Comparison of ENCODE assay signal across 17 mouse cellular contexts in genomic region chr2:128710609-128711008, GRCm38 (mm10). TPM values are rescaled to one million over a fixed set of nuclear protein-coding genes. Genes with fewer than 3 reads are reported as not detected.
DNase-seq lines count a peak whose midpoint lies in the region; ATAC-seq lines count a peak whose summit lies in the region.
"Had no signal": no experiment of that assay in that cellular context is flagged by ENCODE, and none has a peak within 500 bp of the region (broad histone marks: within the 10 kb centered on the region; RNA-seq: fewer than 3 reads in every experiment).

No protein-coding gene starts in this region.

- no peak for ATAC-seq in embryonic facial prominence, embryonic 13.5 days (ENCODE audit: insufficient number of reproducible peaks, insufficient read depth, low FRiP score, low TSS enrichment, low read depth)
- no peak for ATAC-seq in forebrain, embryonic 12.5 days (ENCODE audit: low FRiP score)

- H3K79me2 ChIP-seq in macrophage (ENCODE audit: inconsistent target): peaks cover 89% of the 10 kb centered on the region

- peak; percentile 53 for DNase-seq in kidney, adult 18-20 months
- peak; percentile 58 to 69 for DNase-seq in kidney, postnatal 36 days
- no peak for DNase-seq in thymus, postnatal 10 days (ENCODE audit: low spot score in 2 of 2)
- DNase-seq in MN1 (ENCODE audit: low spot score): no peak
- DNase-seq: adrenal gland, postnatal 10 days; gastrocnemius, postnatal 36 days; right cerebral cortex, adult 18-20 months; thymus, postnatal 14 days had no signal

- 66% methylated on average over 6 of the region's 6 CpGs for WGBS in embryonic facial prominence, embryonic 13.5 days
- WGBS in macrophage (ENCODE audit: missing documents): 72% methylated on average over 6 of the region's 6 CpGs
- 85% methylated on average over 6 of the region's 6 CpGs for WGBS in forebrain, embryonic 12.5 days

- no peaks in the 10 kb centered on the region for H3K27me3 ChIP-seq in embryonic facial prominence, embryonic 13.5 days
- no peaks in the 10 kb centered on the region for H3K27me3 ChIP-seq in forebrain, embryonic 12.5 days
- H3K27me3 ChIP-seq: CH12.LX; heart, embryonic 15.5 days; hindbrain, embryonic 12.5 days; neural tube, embryonic 15.5 days had no signal

- no peaks in the 10 kb centered on the region for H3K9me3 ChIP-seq in embryonic facial prominence, embryonic 13.5 days
- H3K9me3 ChIP-seq in forebrain, embryonic 12.5 days: no peaks in the 10 kb centered on the region
- H3K9me3 ChIP-seq: heart, embryonic 15.5 days; hindbrain, embryonic 12.5 days; neural tube, embryonic 15.5 days had no signal

- H3K4me1 ChIP-seq in embryonic facial prominence, embryonic 13.5 days: peaks cover 61% of the 10 kb centered on the region
- H3K4me1 ChIP-seq in forebrain, embryonic 12.5 days: peaks cover 20% of the 10 kb centered on the region

- 0 out of 2 replicates have a peak overlapping the region, but pooled peaks have one; percentile 55 for H3K27ac ChIP-seq in embryonic facial prominence, embryonic 13.5 days
- H3K27ac ChIP-seq in macrophage: peak overlapping the region; percentile 87
- H3K27ac ChIP-seq in forebrain, embryonic 12.5 days: no peak overlapping the region
- H3K27ac ChIP-seq: heart, embryonic 15.5 days; hindbrain, embryonic 12.5 days; neural tube, embryonic 15.5 days had no signal

- H3K36me3 ChIP-seq in embryonic facial prominence, embryonic 13.5 days: peaks cover 4% of the 10 kb centered on the region
- H3K36me3 ChIP-seq in macrophage (ENCODE audit: inconsistent target): peaks cover 23% of the 10 kb centered on the region
- H3K36me3 ChIP-seq in forebrain, embryonic 12.5 days (replicated peaks): no peaks in the 10 kb centered on the region
- H3K36me3 ChIP-seq: heart, embryonic 15.5 days; hindbrain, embryonic 12.5 days; neural tube, embryonic 15.5 days had no signal

- H3K9ac ChIP-seq in embryonic facial prominence, embryonic 13.5 days: no peak overlapping the region
- no peak overlapping the region for H3K9ac ChIP-seq in forebrain, embryonic 12.5 days
- H3K9ac ChIP-seq: heart, embryonic 15.5 days; hindbrain, embryonic 12.5 days; neural tube, embryonic 15.5 days had no signal

- H3K4me2 ChIP-seq in embryonic facial prominence, embryonic 13.5 days: no peak overlapping the region
- no peak overlapping the region for H3K4me2 ChIP-seq in forebrain, embryonic 12.5 days
- H3K4me2 ChIP-seq: heart, embryonic 15.5 days; hindbrain, embryonic 12.5 days; neural tube, embryonic 15.5 days had no signal

- H3K4me3 ChIP-seq in embryonic facial prominence, embryonic 13.5 days: no peak overlapping the region
- no peak overlapping the region for H3K4me3 ChIP-seq in macrophage (ENCODE audit: inconsistent target)
- H3K4me3 ChIP-seq in forebrain, embryonic 12.5 days (replicated peaks): no peak overlapping the region
- H3K4me3 ChIP-seq: erythroblast, embryonic 14.5 days; heart, embryonic 15.5 days; hindbrain, embryonic 12.5 days; neural tube, embryonic 15.5 days had no signal

RNA-seq across cellular contexts. Expression of gene Mertk, which starts 11.9 kb away (rescaled TPM):
- polyA plus RNA-seq in embryonic facial prominence, embryonic 13.5 days (2015; fragmentation: Nextera tagmentation; extraction: Ambion mirVana): 12.1 and 15.4 TPM in 2 replicates
- 100 to 1,000 TPM; 216 to 688 (median 445) TPM for total RNA-seq in macrophage (2018; cell fraction: chromatin; rRNA removed)
- total RNA-seq in macrophage (2018; cell fraction: cytosol; rRNA removed): 100 to 1,000 TPM in 20 of 26 experiments, 10 to 100 TPM in 6; 59.3 to 173 (median 123) TPM
- 100 to 1,000 TPM; 191 to 540 (median 334) TPM for total RNA-seq in macrophage (2018; cell fraction: nucleus; rRNA removed)
- 63.8 to 164 TPM (median 95.9 TPM) in 3 replicates for polyA plus RNA-seq in macrophage (2018)
- 2.2 and 2.7 TPM in 2 replicates for polyA plus RNA-seq in forebrain, embryonic 12.5 days (2016; fragmentation: Nextera tagmentation; extraction: Ambion mirVana)
- total RNA-seq: monocyte, adult 5-6 weeks had no signal

RNA-seq across cellular contexts. Expression of gene Anapc1, which starts 23.4 kb away (rescaled TPM):
- polyA plus RNA-seq in embryonic facial prominence, embryonic 13.5 days (2015; fragmentation: Nextera tagmentation; extraction: Ambion mirVana): 65.4 and 72.5 TPM in 2 replicates
- total RNA-seq in macrophage (2018; cell fraction: chromatin; rRNA removed): 100 to 1,000 TPM; 127 to 407 (median 303) TPM
- total RNA-seq in macrophage (2018; cell fraction: cytosol; rRNA removed): 10 to 100 TPM; 26.2 to 60.7 (median 37.9) TPM
- 100 to 1,000 TPM in 21 of 26 experiments, 10 to 100 TPM in 5; 52.2 to 281 (median 124) TPM for total RNA-seq in macrophage (2018; cell fraction: nucleus; rRNA removed)
- 34.0 to 41.8 TPM (median 34.7 TPM) in 3 replicates for polyA plus RNA-seq in macrophage (2018)
- 98.8 and 99.9 TPM in 2 replicates for polyA plus RNA-seq in forebrain, embryonic 12.5 days (2016; fragmentation: Nextera tagmentation; extraction: Ambion mirVana)

Comparison
In these comparisons a context has a peak if more than half of its experiments do, and no peak if none do; other contexts are left out.
1. DNase-seq: peak in kidney, adult 18-20 months (single experiment) and kidney, postnatal 36 days (2 of 2); none in thymus, postnatal 10 days (0 of 2) and MN1 (single experiment).